Mouse (Mus musculus): Measurements from ENCODE around the gene Prpf4. TPM values are rescaled to one million over a fixed set of nuclear protein-coding genes. Genes with fewer than 3 reads are reported as not detected.

Gene Prpf4
- total and polyA plus RNA-seq, 2 experiments from 2014 or later, result 12.2 to 19.6 TPM

- Histone ChIP-seq H3K36me3 (ENCODE audit: insufficient read depth, low read length) (no peaks in the 10 kb centered on the region), H3K4me2 (ENCODE audit: low read depth, low read length) (no peak overlapping the region), H3K27ac (no peak overlapping the region), H3K4me1 (ENCODE audit: insufficient read depth, low read length) (no peaks in the 10 kb centered on the region), H3K4me3 (ENCODE audit: low read length) (no peak overlapping the region), H3K9ac (replicated peaks; ENCODE audit: low read length) (no peak overlapping the region), H3K27me3 (ENCODE audit: insufficient read depth, low read length) (no peaks in the 10 kb centered on the region), H3K9me3 (ENCODE audit: low read length) (no peaks in the 10 kb centered on the region)
- WGBS, result 88% methylated on average over 7 of the region's 7 CpGs
- no peak for ATAC-seq
- no peak for DNase-seq (ENCODE audit: low spot score)
- no peak for TF ChIP-seq CTCF (IDR thresholded peaks at IDR 0.05; ENCODE audit: low read depth)
These were observed 34.9 kb upstream of the Prpf4 start for GRCm38 (mm10) chr4:62373668-62374067.

- no peak for DNase-seq (ENCODE audit: low spot score)
- no peaks in the 10 kb centered on the region for H3K9me3 ChIP-seq (ENCODE audit: low read length)
- no peak overlapping the region for H3K4me3 ChIP-seq (ENCODE audit: low read length)
- ATAC-seq, result no peak
- H3K4me2 ChIP-seq (ENCODE audit: low read depth, low read length), result no peak overlapping the region
- no peaks in the 10 kb centered on the region for H3K27me3 ChIP-seq (ENCODE audit: insufficient read depth, low read length)
- no peaks in the 10 kb centered on the region for H3K36me3 ChIP-seq (ENCODE audit: insufficient read depth, low read length)
- no peaks in the 10 kb centered on the region for H3K4me1 ChIP-seq (ENCODE audit: insufficient read depth, low read length)
- 75% methylated on average over 4 of the region's 4 CpGs for WGBS
- no peak overlapping the region for H3K9ac ChIP-seq (replicated peaks; ENCODE audit: low read length)
- TF ChIP-seq CTCF (IDR thresholded peaks at IDR 0.05; ENCODE audit: low read depth), result no peak
- no peak overlapping the region for H3K27ac ChIP-seq
These were observed 34.3 kb upstream of the Prpf4 start for GRCm38 (mm10) chr4:62374342-62374741.

- H3K27me3 ChIP-seq (ENCODE audit: insufficient read depth, low read length), result no peaks in the 10 kb centered on the region
- ATAC-seq (no peak), DNase-seq (ENCODE audit: low spot score) (no peak)
- no peak for TF ChIP-seq CTCF (IDR thresholded peaks at IDR 0.05; ENCODE audit: low read depth)
- H3K27ac ChIP-seq, result no peak overlapping the region
- WGBS, result 91% methylated on average over 2 of the region's 2 CpGs
- no peak overlapping the region for H3K4me3 ChIP-seq (ENCODE audit: low read length)
- H3K4me1 ChIP-seq (ENCODE audit: insufficient read depth, low read length), result no peaks in the 10 kb centered on the region
- H3K9me3 ChIP-seq (ENCODE audit: low read length), result no peaks in the 10 kb centered on the region
- H3K36me3 ChIP-seq (ENCODE audit: insufficient read depth, low read length), result no peaks in the 10 kb centered on the region
- no peak overlapping the region for H3K9ac ChIP-seq (replicated peaks; ENCODE audit: low read length)
- no peak overlapping the region for H3K4me2 ChIP-seq (ENCODE audit: low read depth, low read length)
These were observed 32.5 kb upstream of the Prpf4 start for GRCm38 (mm10) chr4:62376123-62376522.

GRCm38 (mm10) chr4:62379724-62380381, 28.7 kb upstream of the Prpf4 start:
- Histone ChIP-seq H3K4me1 (ENCODE audit: insufficient read depth, low read length) (no peaks in the 10 kb centered on the region), H3K4me2 (ENCODE audit: low read depth, low read length) (no peak overlapping the region), H3K4me3 (ENCODE audit: low read length) (no peak overlapping the region), H3K9me3 (ENCODE audit: low read length) (no peaks in the 10 kb centered on the region), H3K9ac (replicated peaks; ENCODE audit: low read length) (no peak overlapping the region), H3K27ac (no peak overlapping the region), H3K36me3 (ENCODE audit: insufficient read depth, low read length) (no peaks in the 10 kb centered on the region; the same call in 1 of the 2 replicates), H3K27me3 (ENCODE audit: insufficient read depth, low read length) (no peaks in the 10 kb centered on the region)
- no peak for TF ChIP-seq CTCF (IDR thresholded peaks at IDR 0.05; ENCODE audit: low read depth)
- no peak for ATAC-seq
- DNase-seq (ENCODE audit: low spot score), result no peak
- 94% methylated on average over 9 of the region's 9 CpGs for WGBS

- no peaks in the 10 kb centered on the region for H3K4me1 ChIP-seq (ENCODE audit: insufficient read depth, low read length)
- TF ChIP-seq CTCF (IDR thresholded peaks at IDR 0.05; ENCODE audit: low read depth), result no peak
- 95% methylated on average over 6 of the region's 6 CpGs for WGBS
- H3K27ac ChIP-seq, result no peak overlapping the region
- no peaks in the 10 kb centered on the region; the same call in 1 of the 2 replicates for H3K36me3 ChIP-seq (ENCODE audit: insufficient read depth, low read length)
- no peak overlapping the region for H3K4me3 ChIP-seq (ENCODE audit: low read length)
- no peak overlapping the region for H3K9ac ChIP-seq (replicated peaks; ENCODE audit: low read length)
- DNase-seq (ENCODE audit: low spot score), result no peak
- no peak for ATAC-seq
- no peaks in the 10 kb centered on the region for H3K9me3 ChIP-seq (ENCODE audit: low read length)
- no peaks in the 10 kb centered on the region for H3K27me3 ChIP-seq (ENCODE audit: insufficient read depth, low read length)
- no peak overlapping the region for H3K4me2 ChIP-seq (ENCODE audit: low read depth, low read length)
These were observed 25.4 kb upstream of the Prpf4 start for GRCm38 (mm10) chr4:62383207-62383606.

- 90% methylated on average over 7 of the region's 7 CpGs for WGBS
- ATAC-seq (no peak), DNase-seq (ENCODE audit: low spot score) (no peak)
- H3K36me3 ChIP-seq (ENCODE audit: insufficient read depth, low read length), result no peaks in the 10 kb centered on the region; the same call in 1 of the 2 replicates
- no peaks in the 10 kb centered on the region for H3K4me1 ChIP-seq (ENCODE audit: insufficient read depth, low read length)
- no peak overlapping the region for H3K27ac ChIP-seq
- H3K9ac ChIP-seq (replicated peaks; ENCODE audit: low read length), result no peak overlapping the region
- no peaks in the 10 kb centered on the region for H3K27me3 ChIP-seq (ENCODE audit: insufficient read depth, low read length)
- no peak overlapping the region for H3K4me2 ChIP-seq (ENCODE audit: low read depth, low read length)
- H3K9me3 ChIP-seq (ENCODE audit: low read length), result no peaks in the 10 kb centered on the region
- no peak overlapping the region for H3K4me3 ChIP-seq (ENCODE audit: low read length)
- no peak for TF ChIP-seq CTCF (IDR thresholded peaks at IDR 0.05; ENCODE audit: low read depth)
These were observed 24.8 kb upstream of the Prpf4 start for GRCm38 (mm10) chr4:62383752-62384151.

- no peak overlapping the region for H3K4me3 ChIP-seq (ENCODE audit: low read length)
- H3K4me1 ChIP-seq (ENCODE audit: insufficient read depth, low read length), result no peaks in the 10 kb centered on the region
- DNase-seq (ENCODE audit: low spot score) (no peak), ATAC-seq (no peak)
- H3K9ac ChIP-seq (replicated peaks; ENCODE audit: low read length), result no peak overlapping the region
- TF ChIP-seq CTCF (IDR thresholded peaks at IDR 0.05; ENCODE audit: low read depth), result no peak
- H3K4me2 ChIP-seq (ENCODE audit: low read depth, low read length), result no peak overlapping the region
- 88% methylated on average over 1 of the region's 1 CpGs for WGBS
- no peaks in the 10 kb centered on the region for H3K9me3 ChIP-seq (ENCODE audit: low read length)
- H3K27ac ChIP-seq, result no peak overlapping the region
- no peaks in the 10 kb centered on the region; the same call in 1 of the 2 replicates for H3K36me3 ChIP-seq (ENCODE audit: insufficient read depth, low read length)
- no peaks in the 10 kb centered on the region for H3K27me3 ChIP-seq (ENCODE audit: insufficient read depth, low read length)
These were observed 24.4 kb upstream of the Prpf4 start for GRCm38 (mm10) chr4:62384159-62384558.
